Mouse (Mus musculus) heart, adult 9 months (tissue): Measurements from ENCODE around the gene Per2.

Experiments used
- DNase-seq, 2 experiments: peaks; one replicate each; pipeline ENCODE4 v3.0.0; 2022; ENCODE audit warnings: low spot score in 2 of 2

Per2 gene

DNA sequence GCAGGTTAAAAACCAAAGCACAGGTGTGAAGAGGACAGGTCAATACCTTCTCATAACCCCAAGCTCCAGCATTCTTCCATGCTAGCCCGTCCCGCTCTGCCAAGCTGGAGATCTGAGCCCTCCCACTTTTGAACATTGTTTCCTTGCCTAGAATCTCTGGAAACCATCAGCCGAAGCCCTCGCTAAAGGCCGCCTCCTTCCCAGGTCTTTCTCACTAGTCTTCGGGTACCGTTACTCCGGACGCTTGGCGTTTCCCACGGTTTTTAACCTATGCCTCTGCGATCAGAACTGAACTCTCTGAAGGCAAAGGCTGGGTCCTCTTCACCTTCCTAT, 61.2 kb downstream of the Per2 start:
- no peak for DNase-seq

- no peak for DNase-seq
Observed at GRCm38 (mm10) chr1:91390369-91390768, 68.8 kb downstream of the Per2 start.

DNA sequence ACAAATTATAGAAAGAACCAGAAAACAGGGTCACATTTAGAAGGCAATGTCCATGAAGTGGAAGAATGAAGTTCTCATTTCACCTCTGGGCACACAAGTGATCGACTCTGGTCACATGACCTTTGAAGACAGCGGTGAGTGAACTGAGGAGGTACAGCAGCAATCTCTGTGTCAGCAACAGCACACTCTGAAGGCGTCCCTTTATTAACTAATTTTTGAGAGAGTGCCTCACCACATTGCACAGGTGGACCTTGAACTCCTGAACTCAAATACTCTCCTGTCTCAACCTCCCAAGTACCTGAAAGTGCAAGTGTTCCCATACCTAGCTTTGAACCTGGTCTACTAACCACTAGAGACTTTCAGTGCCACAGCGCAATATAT, 78.0 kb downstream of the Per2 start:
- no peak for DNase-seq

GRCm38 (mm10) chr1:91380453-91381090, 78.6 kb downstream of the Per2 start:
- DNase-seq, result peak; percentile 28 to 56

GRCm38 (mm10) chr1:91373414-91373835, 85.7 kb downstream of the Per2 start:
- no peak for DNase-seq

GRCm38 (mm10) chr1:91370055-91370454, 89.1 kb downstream of the Per2 start:
- no peak for DNase-seq

DNA sequence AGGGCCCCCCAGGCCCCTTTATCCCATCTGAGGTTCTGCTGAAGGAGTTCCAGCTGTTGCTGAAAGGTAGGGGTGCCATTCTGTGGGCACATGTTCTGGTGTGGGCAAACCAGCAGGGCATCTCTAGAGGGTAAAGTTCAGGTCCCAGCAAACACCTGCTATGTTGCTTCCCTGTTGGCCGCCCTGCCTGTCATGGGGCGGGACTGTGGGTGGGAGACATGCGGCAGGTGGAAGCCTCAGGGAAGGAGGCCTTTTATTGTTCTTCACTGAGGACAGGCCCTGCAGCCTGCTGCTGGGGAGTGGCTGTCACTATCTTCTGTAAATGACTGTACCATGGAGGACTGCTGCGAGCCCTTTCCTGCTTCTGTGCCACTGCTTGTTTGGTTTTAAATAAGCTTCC, 89.7 kb downstream of the Per2 start:
- DNase-seq, result no peak

DNA sequence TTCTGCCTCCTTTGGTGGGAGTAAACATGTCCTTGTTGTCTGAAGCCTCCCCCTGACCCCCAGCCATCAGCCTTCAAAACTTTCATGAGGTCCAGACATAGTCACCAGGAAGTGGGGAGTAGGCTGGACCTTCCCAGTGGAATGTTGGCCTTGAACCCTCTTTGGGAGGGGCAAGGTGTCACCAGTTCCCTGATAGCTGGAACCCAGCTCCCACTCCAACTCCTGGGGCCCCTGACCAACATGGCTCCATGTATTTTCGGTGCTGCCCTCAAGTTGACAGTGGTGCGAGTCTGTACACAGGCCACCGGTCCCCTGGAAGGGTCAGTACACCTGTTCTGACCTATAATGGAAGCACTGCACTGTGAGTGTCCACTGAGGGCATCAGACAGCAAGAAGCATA, 91.8 kb downstream of the Per2 start:
- no peak for DNase-seq

DNA sequence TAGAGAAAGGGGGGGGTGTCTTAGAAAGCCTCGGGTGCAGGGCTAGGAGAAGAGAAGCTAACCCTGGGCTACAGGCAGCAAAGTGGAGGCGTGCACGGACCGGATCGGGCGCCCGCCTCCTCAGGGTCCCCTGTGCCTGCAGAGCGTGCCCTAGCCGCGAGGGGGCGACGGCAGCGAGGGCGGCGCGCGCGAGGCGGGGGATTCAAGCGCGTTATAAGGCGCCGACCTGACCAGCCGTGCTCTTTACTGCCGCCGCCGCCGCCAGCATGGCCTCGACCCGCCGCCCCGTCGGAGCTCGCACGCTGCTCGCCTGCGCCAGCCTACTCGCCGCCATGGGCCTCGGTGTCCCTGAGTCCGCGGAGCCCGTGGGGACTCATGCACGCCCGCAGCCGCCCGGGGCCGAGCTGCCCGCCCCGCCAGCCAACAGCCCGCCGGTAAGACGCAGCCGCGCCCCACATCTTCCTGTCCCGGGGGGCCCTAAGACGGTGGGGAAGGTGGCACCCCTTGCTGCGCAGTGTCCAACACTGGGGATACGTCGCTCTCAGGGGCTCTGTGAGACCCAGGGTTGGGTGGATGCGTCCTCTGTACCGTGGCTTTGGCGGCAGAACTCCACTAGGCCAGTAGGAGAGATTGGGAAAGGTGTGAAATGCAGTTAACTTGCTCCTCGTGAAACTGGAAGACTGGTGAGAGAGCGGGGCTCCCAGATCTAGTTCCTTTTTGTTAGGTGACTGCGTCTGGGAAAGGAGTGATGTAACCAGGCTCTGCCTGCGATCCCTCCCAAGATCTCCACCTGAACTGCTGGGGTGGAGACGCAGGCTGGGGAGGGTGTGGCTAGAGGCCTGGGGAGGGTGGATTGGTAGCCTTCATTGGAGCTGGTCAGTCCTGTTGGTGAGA, 92.7 kb downstream of the Per2 start, which contains the start of gene Erfe:
TSS of gene Erfe (plus strand) at position 216 of the 894 bp plus-strand sequence.
- DNase-seq, result peak; percentile 38 to 41
